Mouse (Mus musculus) MEL (cell line): ENCODE measurements around the gene Hoxc9. TPM values are rescaled to one million over a fixed set of nuclear protein-coding genes. Genes with fewer than 3 reads are reported as not detected.

ENCODE experiments used
- DNase-seq: peaks from one replicate; pipeline ENCODE4 v3.0.0; 2011; ENCODE audit warnings: low read depth, low spot score
- H3K27ac ChIP-seq: 2 replicates; pipeline ENCODE4 v1.5.1; 2012; ENCODE audit warnings: low read depth, mild to moderate bottlenecking, control low read depth, low read length, moderate library complexity; ENCODE audit not compliant: control insufficient read depth
- H3K27me3 ChIP-seq, 2 experiments: fragments of 150-350 bp in 1 of 2; sonication (generic) in 1 of 2; 2 replicates each; pipeline ENCODE4 v1.6.1; 2012; ENCODE audit warnings: low read length in 2 of 2, mild to moderate bottlenecking in 2 of 2, improper control_type of control experiment in 1 of 2, moderate library complexity in 1 of 2; ENCODE audit not compliant: insufficient read depth in 2 of 2, control insufficient read depth in 1 of 2
- H3K36me3 ChIP-seq, 2 experiments: 2 replicates each; pipeline ENCODE4 v1.6.1; 2012 to 2014; ENCODE audit warnings: low read length in 2 of 2, improper control_type of control experiment in 1 of 2, inconsistent platforms in 1 of 2, mild to moderate bottlenecking in 1 of 2; ENCODE audit not compliant: insufficient read depth in 2 of 2, control insufficient read depth in 1 of 2
- H3K4me1 ChIP-seq, 2 experiments: fragments of 150-350 bp in 1 of 2; sonication (generic) in 1 of 2; 2 replicates each; pipeline ENCODE4 v1.6.1; 2012; ENCODE audit warnings: low read length in 2 of 2, improper control_type of control experiment in 1 of 2, mild to moderate bottlenecking in 1 of 2; ENCODE audit not compliant: insufficient read depth in 2 of 2, control insufficient read depth in 1 of 2
- H3K4me3 ChIP-seq, 2 experiments: fragments of 150-350 bp in 1 of 2; sonication (generic) in 1 of 2; 2 replicates each; pipeline ENCODE4 v1.5.1; 2012; ENCODE audit warnings: low read depth in 2 of 2, low read length in 2 of 2, mild to moderate bottlenecking in 2 of 2, moderate library complexity in 2 of 2, control low read depth in 1 of 2, improper control_type of control experiment in 1 of 2; ENCODE audit not compliant: control insufficient read depth in 1 of 2, insufficient read depth in 1 of 2
- H3K79me2 ChIP-seq: 2 replicates; pipeline ENCODE4 v1.6.1; 2012; ENCODE audit warnings: mild to moderate bottlenecking, low read length, moderate library complexity; ENCODE audit not compliant: control insufficient read depth, poor library complexity, insufficient read depth
- H3K9ac ChIP-seq: 2 replicates; pipeline ENCODE4 v1.6.1; 2012; ENCODE audit warnings: low read depth, mild to moderate bottlenecking, control low read depth, low read length, moderate library complexity; ENCODE audit not compliant: control insufficient read depth, poor library complexity, severe bottlenecking
- H3K9me3 ChIP-seq: fragments of 150-350 bp; sonication (generic); replicated peaks from 2 replicates; pipeline ENCODE4 v1.6.1; 2012; ENCODE audit warnings: mild to moderate bottlenecking, low read length, improper control_type of control experiment, moderate library complexity; ENCODE audit not compliant: insufficient read depth
- BHLHE40 ChIP-seq: IDR thresholded peaks from 2 replicates; pipeline ENCODE4 v1.6.1; 2012; ENCODE audit warnings: low read depth, mild to moderate bottlenecking, inconsistent platforms, low read length, improper control_type of control experiment, borderline replicate concordance
- E2F4 ChIP-seq: IDR thresholded peaks from 2 replicates; pipeline ENCODE4 v1.6.1; 2011; ENCODE audit warnings: low read depth, low read length, improper control_type of control experiment, borderline replicate concordance
- EP300 ChIP-seq, 2 experiments: IDR thresholded peaks; 2 replicates each; pipeline ENCODE4 v1.6.1; 2011; ENCODE audit warnings: improper control_type of control experiment in 2 of 2, low read length in 2 of 2, low read depth in 1 of 2, mild to moderate bottlenecking in 1 of 2
- ETS1 ChIP-seq: IDR thresholded peaks from 2 replicates; pipeline ENCODE4 v1.6.1; 2012; ENCODE audit warnings: low read depth, mild to moderate bottlenecking, inconsistent platforms, low read length, improper control_type of control experiment, moderate library complexity
- GATA1 ChIP-seq: IDR thresholded peaks from 2 replicates; pipeline ENCODE4 v1.6.1; 2011; ENCODE audit warnings: low read depth, low read length, improper control_type of control experiment
- HCFC1 ChIP-seq: IDR thresholded peaks from 2 replicates; pipeline ENCODE4 v1.6.1; 2012; ENCODE audit warnings: low read depth, mild to moderate bottlenecking, inconsistent platforms, low read length, improper control_type of control experiment, moderate library complexity
- JUND ChIP-seq: IDR thresholded peaks from 2 replicates; pipeline ENCODE4 v1.6.1; 2011; ENCODE audit warnings: low read depth, mild to moderate bottlenecking, improper control_type of control experiment, low read length
- MXI1 ChIP-seq: IDR thresholded peaks from 2 replicates; pipeline ENCODE4 v1.6.1; 2011; ENCODE audit warnings: mild to moderate bottlenecking, low read depth, low read length, improper control_type of control experiment
- MYC ChIP-seq: IDR thresholded peaks from 2 replicates; pipeline ENCODE4 v1.6.1; 2011; ENCODE audit warnings: low read depth, mild to moderate bottlenecking, low read length, improper control_type of control experiment, moderate library complexity
- RCOR1 ChIP-seq: IDR thresholded peaks from 2 replicates; pipeline ENCODE4 v1.6.1; 2012; ENCODE audit warnings: low read depth, mild to moderate bottlenecking, inconsistent platforms, low read length, improper control_type of control experiment
- SIN3A ChIP-seq: IDR thresholded peaks from 2 replicates; pipeline ENCODE4 v1.6.1; 2012; ENCODE audit warnings: low read length, improper control_type of control experiment, inconsistent platforms
- SMC3 ChIP-seq: IDR thresholded peaks from 2 replicates; pipeline ENCODE4 v1.6.1; 2011; ENCODE audit warnings: low read depth, low read length, improper control_type of control experiment
- TAL1 ChIP-seq: IDR thresholded peaks from 2 replicates; pipeline ENCODE4 v1.6.1; 2012; ENCODE audit warnings: mild to moderate bottlenecking, inconsistent platforms, low read length, moderate library complexity, mixed read lengths
- TCF12 ChIP-seq: IDR thresholded peaks from 2 replicates; pipeline ENCODE4 v1.6.1; 2014; ENCODE audit warnings: low read depth, mild to moderate bottlenecking, inconsistent platforms, low read length, improper control_type of control experiment, moderate library complexity
- USF2 ChIP-seq, 2 experiments: IDR thresholded peaks; 2 replicates each; pipeline ENCODE4 v1.6.1; 2011 to 2012; ENCODE audit warnings: improper control_type of control experiment in 2 of 2, low read length in 2 of 2, borderline replicate concordance in 1 of 2, inconsistent platforms in 1 of 2, low read depth in 1 of 2, mild to moderate bottlenecking in 1 of 2; ENCODE audit not compliant: insufficient read depth in 1 of 2
- ZKSCAN1 ChIP-seq: IDR thresholded peaks from 2 replicates; pipeline ENCODE4 v1.6.1; 2012; ENCODE audit warnings: low read depth, mild to moderate bottlenecking, inconsistent platforms, low read length, improper control_type of control experiment, moderate library complexity
- ZMIZ1 ChIP-seq: IDR thresholded peaks from 2 replicates; pipeline ENCODE4 v1.6.1; 2012; ENCODE audit warnings: low read depth, mild to moderate bottlenecking, inconsistent platforms, low read length, improper control_type of control experiment, moderate library complexity
- polyA plus RNA-seq, 2 experiments: library from polyadenylated mRNA; stranded (reverse) in 1 of 2; unstranded in 1 of 2; fragments of >175 nt in 1 of 2; fragments of >200 nt in 1 of 2; gene quantifications; 2 replicates each; pipeline versions ENCODE4 v1.2.1 to v1.2.4; 2012; ENCODE audit warnings: low replicate concordance in 2 of 2, low read depth in 1 of 2; ENCODE audit not compliant: insufficient read length in 2 of 2, insufficient read depth in 1 of 2, missing spikeins in 1 of 2
- total RNA-seq: library from RNA; depleted of rRNA; stranded (reverse); fragments of 300-350 nt; gene quantifications from 2 replicates; pipeline ENCODE4 v1.2.3, GENCODE M21; 2012

The Hoxc9 gene
- total and polyA plus RNA-seq, 3 experiments: 4.1 to 400 (median 9.5) TPM

DNA sequence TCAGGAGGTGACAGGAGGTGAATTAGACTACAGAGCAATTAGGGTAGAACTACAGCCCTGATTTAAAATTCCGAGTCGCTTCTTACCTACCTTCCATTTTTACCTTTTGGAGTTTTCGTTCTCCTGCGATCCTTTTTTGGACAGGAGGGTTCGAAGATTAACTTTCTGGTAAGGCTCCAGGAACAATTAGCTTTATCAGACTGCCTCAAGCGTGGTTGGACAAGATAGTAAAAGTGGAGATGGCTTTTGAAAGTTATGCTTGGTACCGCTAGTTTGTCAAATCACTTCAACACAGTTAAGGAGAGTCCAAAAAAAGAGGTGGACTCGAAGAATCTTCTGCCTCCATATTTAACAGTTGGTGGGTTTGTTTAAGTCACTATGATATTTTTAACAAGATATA is 45.3 kb downstream of the Hoxc9 start:
- TF ChIP-seq SIN3A (peak; percentile 50; the same call in 1 of the 2 replicates), RCOR1 (peak; percentile 93), ETS1 (peak; percentile 57; the same call in 1 of the 2 replicates), GATA1 (peak; percentile 92), SMC3 (no peak), BHLHE40 (no peak), TAL1 (peak; percentile 29; the same call in 1 of the 2 replicates), TCF12 (peak; percentile 89), EP300 (IDR thresholded peaks at IDR 0.05; ENCODE audit: low read depth in 1 of 2, low read length in 2 of 2) (peak; percentile 80 to 81), MXI1 (peak; percentile 44; the same call in 1 of the 2 replicates), E2F4 (no peak), JUND (no peak), MYC (peak; percentile 27; the same call in 1 of the 2 replicates), ZKSCAN1 (no peak), USF2 (IDR thresholded peaks at IDR 0.05; ENCODE audit: borderline replicate concordance in 1 of 2, insufficient read depth in 1 of 2, low read depth in 1 of 2, low read length in 2 of 2) (no peak)
- TF ChIP-seq, all 39 proteins: peak for 9
- Histone ChIP-seq H3K4me1 (peaks cover 5 to 8% of the 10 kb centered on the region in 2 experiments), H3K27me3 (no peaks in the 10 kb centered on the region), H3K9ac (peak overlapping the region; percentile 68), H3K36me3 (peaks cover 0 to 11% of the 10 kb centered on the region in 2 experiments; a peak in 2 of 4 replicates), H3K9me3 (no peaks in the 10 kb centered on the region), H3K27ac (peak overlapping the region; percentile 69), H3K79me2 (no peaks in the 10 kb centered on the region), H3K4me3 (peak overlapping the region; percentile 47 to 70)
- peak; percentile 70 for DNase-seq

DNA sequence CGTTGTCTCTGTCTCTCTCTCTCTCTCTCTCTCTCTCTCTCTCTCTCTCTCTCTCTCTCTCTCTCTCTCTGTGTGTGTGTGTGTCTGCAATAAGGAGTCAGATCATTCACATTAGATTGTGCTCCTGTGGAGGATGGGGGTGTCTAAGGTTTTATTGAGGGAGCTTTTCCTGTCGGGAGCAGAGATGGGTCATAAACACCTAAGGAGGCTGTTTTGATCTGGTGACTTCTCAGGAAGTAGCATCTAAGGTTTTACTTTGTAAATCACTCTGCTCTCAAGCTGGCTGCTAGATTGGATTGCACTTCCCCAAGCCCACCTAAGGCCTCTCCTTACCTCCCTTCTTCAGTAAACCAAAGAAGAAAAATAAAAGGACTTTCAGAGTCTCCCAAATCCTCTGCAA is 47.9 kb downstream of the Hoxc9 start:
- no peaks in the 10 kb centered on the region for H3K9me3 ChIP-seq
- H3K36me3 ChIP-seq: peaks cover 0 to 11% of the 10 kb centered on the region in 2 experiments; a peak in 2 of 4 replicates
- no peak for DNase-seq
- TF ChIP-seq GATA1: no peak
- no peak for TF ChIP-seq JUND
- no peak for TF ChIP-seq HCFC1
- TF ChIP-seq SIN3A: no peak
- TF ChIP-seq ZMIZ1: no peak
- TF ChIP-seq USF2 (IDR thresholded peaks at IDR 0.05; ENCODE audit: borderline replicate concordance in 1 of 2, insufficient read depth in 1 of 2, low read depth in 1 of 2, low read length in 2 of 2): no peak
- peaks cover 5 to 8% of the 10 kb centered on the region in 2 experiments for H3K4me1 ChIP-seq
- H3K4me3 ChIP-seq: no peak overlapping the region
- no peaks in the 10 kb centered on the region for H3K79me2 ChIP-seq
- no peaks in the 10 kb centered on the region for H3K27me3 ChIP-seq
- no peak overlapping the region for H3K9ac ChIP-seq
- no peak overlapping the region for H3K27ac ChIP-seq
